Mouse (Mus musculus): ENCODE data around the gene Htr2c.

Htr2c gene

GRCm38 (mm10) chrX:146962258-146962913 lies at the start of gene Htr2c:
Gene Htr2c (plus strand): TSS chrX:146962513.
- peak; percentile 19 for DNase-seq

GRCm38 (mm10) chrX:146928251-146928650 lies 34.1 kb upstream of the Htr2c start:
- DNase-seq, result peak; percentile 1

GRCm38 (mm10) chrX:146936332-146936731 lies 26.0 kb upstream of the Htr2c start:
- DNase-seq, result no peak

GRCm38 (mm10) chrX:146946216-146946886 lies 16.0 kb upstream of the Htr2c start:
- no peak for DNase-seq

- DNase-seq, result no peak
These were observed 15.3 kb upstream of the Htr2c start for GRCm38 (mm10) chrX:146946996-146947395.

- no peak for DNase-seq
These were observed 3.7 kb upstream of the Htr2c start for GRCm38 (mm10) chrX:146958608-146959007.

GRCm38 (mm10) chrX:146959960-146960359 lies 2.4 kb upstream of the Htr2c start:
- no peak for DNase-seq

- no peak for DNase-seq
These were observed 718 bp downstream of the Htr2c start for GRCm38 (mm10) chrX:146962914-146963547.

GRCm38 (mm10) chrX:146979931-146980330 lies 17.6 kb downstream of the Htr2c start:
- DNase-seq, result no peak

GRCm38 (mm10) chrX:147055730-147056129 lies 93.4 kb downstream of the Htr2c start:
- no peak for DNase-seq

- DNase-seq, result no peak
These were observed 109.3 kb downstream of the Htr2c start for GRCm38 (mm10) chrX:147071622-147072021.

- no peak for DNase-seq
These were observed 156.8 kb downstream of the Htr2c start for GRCm38 (mm10) chrX:147119155-147119554.

GRCm38 (mm10) chrX:147215251-147215650 lies 252.9 kb downstream of the Htr2c start:
- no peak for DNase-seq

- no peak for DNase-seq
These were observed 255.2 kb downstream of the Htr2c start for GRCm38 (mm10) chrX:147217382-147218013.

- no peak for DNase-seq
These were observed 276.7 kb downstream of the Htr2c start for GRCm38 (mm10) chrX:147238806-147239542.

All from layer of hippocampus, adult 9-11 months (tissue).